Mouse (Mus musculus): ENCODE measurements at regions not wholly inside any gene's neighbourhood (a gene's known extent, or its start where the extent isn't known, plus 50 kb on each side); places are given as distances from the start of the nearest gene placed in this dataset.

DNA sequence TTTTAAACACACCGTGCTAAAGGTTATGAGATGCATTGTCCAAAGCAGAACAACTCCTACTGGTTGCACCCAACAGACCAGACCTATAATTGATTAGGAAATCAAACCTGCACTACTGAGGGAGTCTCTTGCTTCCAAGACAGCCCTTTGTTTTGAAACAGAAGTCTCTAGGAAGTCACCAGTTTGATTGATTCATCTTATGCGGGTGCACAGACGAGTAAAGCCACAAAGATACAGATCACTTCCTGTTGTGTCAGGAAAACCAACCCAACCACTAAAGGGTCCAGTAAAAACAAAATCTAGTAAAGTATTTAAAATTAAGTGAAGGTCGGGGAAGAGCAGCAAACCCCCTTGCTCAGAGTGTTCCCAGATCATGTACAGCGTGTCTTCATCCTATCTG lies 58.3 kb upstream of the N6amt1 start:
- DNase-seq, result no peak

- DNase-seq, result no peak
Measured at GRCm38 (mm10) chr16:87292826-87293225, 61.2 kb upstream of the N6amt1 start.

GRCm38 (mm10) chr16:87291716-87292115 lies 62.3 kb upstream of the N6amt1 start:
- DNase-seq, result no peak

GRCm38 (mm10) chr16:87285639-87286038 lies 68.3 kb upstream of the N6amt1 start:
- no peak for DNase-seq

- DNase-seq, result peak; percentile 24
Measured at GRCm38 (mm10) chr16:87284835-87285510, 69.0 kb upstream of the N6amt1 start.

DNA sequence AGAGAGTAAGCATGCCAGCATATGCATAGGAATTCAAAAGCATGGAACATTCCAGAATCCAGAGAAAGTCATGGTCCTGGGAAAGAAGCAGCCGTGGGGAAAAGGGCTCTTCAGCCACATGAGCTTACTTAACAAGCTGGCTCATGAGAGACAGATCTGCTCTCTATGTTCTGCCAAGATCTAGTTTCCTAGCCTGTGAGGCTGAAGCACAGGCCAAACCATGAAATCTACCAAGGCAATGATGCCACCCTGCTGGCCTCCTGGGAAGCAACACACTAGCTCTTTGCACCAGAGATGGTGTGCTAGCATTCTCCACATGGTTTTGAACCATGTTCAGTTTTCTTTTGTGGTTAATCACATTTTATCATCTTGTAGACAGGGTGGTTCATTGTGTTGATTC lies 75.5 kb upstream of the N6amt1 start:
- peak; percentile 20 for DNase-seq

GRCm38 (mm10) chr16:87272363-87272762 lies 81.6 kb upstream of the N6amt1 start:
- no peak for DNase-seq

GRCm38 (mm10) chr16:87267954-87268804 lies 85.8 kb upstream of the N6amt1 start:
- DNase-seq, result no peak

- DNase-seq, result no peak
Measured at GRCm38 (mm10) chr16:87267517-87267916, 86.5 kb upstream of the N6amt1 start.

- DNase-seq, result peak; percentile 81
Measured at GRCm38 (mm10) chr16:87263571-87263970, 90.4 kb upstream of the N6amt1 start.

DNA sequence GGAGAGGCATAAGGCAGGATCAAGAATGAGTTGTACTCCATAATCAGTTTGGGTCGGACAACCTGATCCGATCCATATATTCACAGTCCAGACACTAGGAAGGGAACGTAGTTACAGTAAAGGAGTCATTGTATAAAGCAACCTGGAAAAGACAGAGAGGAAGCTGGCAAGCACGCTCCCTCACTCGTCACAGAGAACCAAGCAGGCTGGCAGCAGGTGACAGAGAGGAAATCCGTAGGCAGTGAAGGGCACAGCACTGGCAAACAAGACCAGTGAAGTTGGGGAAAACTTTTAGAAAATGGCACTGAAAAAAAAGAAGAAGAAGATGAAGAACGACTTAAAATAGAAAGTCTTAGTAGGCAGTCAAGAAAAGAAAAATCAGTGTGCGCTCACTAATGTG lies 90.9 kb upstream of the N6amt1 start:
- no peak for DNase-seq

DNA sequence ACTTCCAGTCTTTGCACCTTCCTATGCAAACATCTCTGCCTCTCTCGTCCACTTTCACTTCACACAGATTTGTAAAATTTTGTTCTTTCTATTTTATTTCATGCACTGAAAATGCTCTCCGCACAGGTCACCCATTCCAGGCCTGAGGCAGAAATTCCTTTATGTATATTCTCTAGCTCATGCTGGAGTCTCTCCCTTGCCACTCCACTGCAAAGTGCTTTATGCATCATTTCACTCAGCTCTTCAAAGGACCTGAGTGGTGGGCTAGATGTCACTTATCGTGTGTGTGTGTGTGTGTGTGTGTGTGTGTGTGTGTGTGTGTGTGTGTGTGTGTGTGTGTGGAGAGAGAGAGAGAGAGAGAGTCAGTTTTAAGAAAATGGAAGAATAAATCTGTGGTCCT lies 91.5 kb upstream of the N6amt1 start:
- DNase-seq, result no peak

- DNase-seq, result peak; percentile 69
Measured at GRCm38 (mm10) chr16:87261527-87261926, 92.5 kb upstream of the N6amt1 start.

GRCm38 (mm10) chr16:87254736-87255135 lies 99.2 kb upstream of the N6amt1 start:
- DNase-seq, result no peak

- no peak for DNase-seq
Measured at GRCm38 (mm10) chr16:87250531-87250930, 103.5 kb upstream of the N6amt1 start.

DNA sequence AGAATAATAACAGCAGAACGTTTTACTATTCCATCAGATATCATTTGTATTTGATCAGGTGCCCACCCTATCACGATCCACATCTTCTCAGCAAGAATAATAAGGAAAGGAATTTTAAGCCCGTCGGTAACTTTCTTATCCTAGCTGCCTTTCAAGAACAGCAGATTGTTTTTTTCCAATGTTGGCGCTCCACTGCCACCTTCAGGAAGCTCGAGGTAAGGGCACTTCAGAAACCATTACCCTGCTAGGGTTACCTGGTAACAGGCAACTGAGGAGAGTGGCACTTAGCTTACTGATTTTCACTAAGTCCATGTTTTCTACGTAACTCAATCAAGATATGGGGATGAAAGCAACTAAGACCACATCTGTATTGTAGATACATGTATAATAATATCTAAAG lies 104.1 kb upstream of the N6amt1 start:
- DNase-seq, result peak; percentile 41

- peak; percentile 72 for DNase-seq
Measured at GRCm38 (mm10) chr16:87248501-87249030, 105.4 kb upstream of the N6amt1 start.

GRCm38 (mm10) chr16:87245933-87246791 lies 107.8 kb upstream of the N6amt1 start:
- peak; percentile 70 for DNase-seq

- no peak for DNase-seq
Measured at GRCm38 (mm10) chr16:87245441-87245840, 108.5 kb upstream of the N6amt1 start.

DNA sequence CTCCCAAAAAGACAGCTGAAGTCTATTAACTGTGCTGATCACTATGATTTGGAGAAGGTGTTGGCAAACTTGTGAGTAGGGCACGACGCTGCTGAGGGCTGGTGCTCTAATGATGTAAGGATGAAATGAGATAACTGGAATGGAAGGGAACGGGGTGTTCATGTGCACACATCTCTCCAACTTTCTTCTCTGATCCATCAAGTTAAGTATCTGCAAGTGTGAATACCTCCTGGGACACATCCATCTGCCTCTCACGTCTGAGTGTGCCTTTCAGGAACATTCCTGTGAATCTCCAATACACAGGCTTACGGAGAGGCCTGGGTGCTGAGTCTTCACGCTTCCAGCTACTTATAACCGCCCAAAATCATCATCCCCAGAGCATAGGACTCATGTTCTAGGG lies 112.0 kb upstream of the N6amt1 start:
- no peak for DNase-seq

GRCm38 (mm10) chr16:87239105-87239504 lies 114.9 kb upstream of the N6amt1 start:
- DNase-seq, result no peak

DNA sequence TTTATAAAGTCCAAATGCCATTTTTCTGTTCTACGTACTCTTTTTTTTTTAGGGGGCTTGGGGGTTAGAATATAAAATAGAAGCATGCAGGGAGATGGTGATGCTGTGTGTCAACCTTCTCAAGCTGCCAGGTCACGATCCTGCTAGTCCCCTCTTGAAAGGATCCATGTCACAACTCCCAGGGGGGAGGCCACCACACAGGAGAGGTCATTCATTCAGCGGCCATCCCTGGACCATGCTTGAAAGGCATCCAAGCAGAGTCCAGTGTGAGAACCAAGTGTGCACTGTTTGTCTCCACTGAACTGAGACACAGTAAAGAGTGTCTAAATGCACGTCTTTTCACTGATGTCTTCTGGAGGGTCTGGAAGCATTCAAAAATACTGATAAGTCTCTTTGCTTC lies 119.8 kb upstream of the N6amt1 start:
- DNase-seq, result no peak

- no peak for DNase-seq
Measured at GRCm38 (mm10) chr16:87225595-87225994, 128.4 kb upstream of the N6amt1 start.

Measured in adrenal gland, postnatal 14 days (tissue).